Mouse (Mus musculus): ENCODE data around the gene Bckdha.
A peak's percentile ranks its signal among the peaks of the same experiment; 100 is the strongest.

Bckdha gene

GRCm38 (mm10) chr7:25658657-25659472 is at the start of gene Bckdha, which contains the start of gene Exosc5:
Gene Bckdha (minus strand): TSS chr7:25658981.
Gene Exosc5 (plus strand): TSS chr7:25659164.
- DNase-seq (ENCODE audit: low read depth in 1 of 2, low spot score in 2 of 2), result peak; percentile 98 to 99

- DNase-seq (ENCODE audit: low read depth in 1 of 2, low spot score in 2 of 2), result peak in 1 of 2 experiments; percentile 81
Observed at GRCm38 (mm10) chr7:25707581-25708292, 49.0 kb upstream of the Bckdha start.

- peak; percentile 64 to 76 for DNase-seq (ENCODE audit: low read depth in 1 of 2, low spot score in 2 of 2)
Observed at GRCm38 (mm10) chr7:25706578-25707170, 47.9 kb upstream of the Bckdha start.

GRCm38 (mm10) chr7:25705801-25706251 is 47.0 kb upstream of the Bckdha start:
- peak in 1 of 2 experiments; percentile 49 for DNase-seq (ENCODE audit: low read depth in 1 of 2, low spot score in 2 of 2)

- no peak for DNase-seq (ENCODE audit: low read depth in 1 of 2, low spot score in 2 of 2)
Observed at GRCm38 (mm10) chr7:25704716-25705364, 46.1 kb upstream of the Bckdha start.

GRCm38 (mm10) chr7:25703793-25704494 is 45.2 kb upstream of the Bckdha start:
- DNase-seq (ENCODE audit: low read depth in 1 of 2, low spot score in 2 of 2), result no peak

- no peak for DNase-seq (ENCODE audit: low read depth in 1 of 2, low spot score in 2 of 2)
Observed at GRCm38 (mm10) chr7:25702350-25702749, 43.6 kb upstream of the Bckdha start.

- DNase-seq (ENCODE audit: low read depth in 1 of 2, low spot score in 2 of 2), result no peak
Observed at GRCm38 (mm10) chr7:25700732-25701131, 42.0 kb upstream of the Bckdha start.

- DNase-seq (ENCODE audit: low read depth in 1 of 2, low spot score in 2 of 2), result no peak
Observed at GRCm38 (mm10) chr7:25699851-25700250, 41.1 kb upstream of the Bckdha start.

GRCm38 (mm10) chr7:25694104-25694503 is 35.3 kb upstream of the Bckdha start:
- DNase-seq (ENCODE audit: low read depth in 1 of 2, low spot score in 2 of 2), result no peak

GRCm38 (mm10) chr7:25690051-25690450 is 31.3 kb upstream of the Bckdha start:
- DNase-seq (ENCODE audit: low read depth in 1 of 2, low spot score in 2 of 2), result no peak

- no peak for DNase-seq (ENCODE audit: low read depth in 1 of 2, low spot score in 2 of 2)
Observed at GRCm38 (mm10) chr7:25689603-25690021, 30.8 kb upstream of the Bckdha start.

GRCm38 (mm10) chr7:25688810-25689586 is 30.2 kb upstream of the Bckdha start:
- peak; percentile 75 to 92 for DNase-seq (ENCODE audit: low read depth in 1 of 2, low spot score in 2 of 2)

GRCm38 (mm10) chr7:25687811-25688401 is 29.1 kb upstream of the Bckdha start:
- DNase-seq (ENCODE audit: low read depth in 1 of 2, low spot score in 2 of 2), result peak in 1 of 2 experiments; percentile 51

GRCm38 (mm10) chr7:25686680-25687531 is 28.1 kb upstream of the Bckdha start, which contains the start of gene Tgfb1:
Gene Tgfb1 (plus strand): TSS chr7:25687002.
- peak; percentile 46 to 82 for DNase-seq (ENCODE audit: low read depth in 1 of 2, low spot score in 2 of 2)

- DNase-seq (ENCODE audit: low read depth in 1 of 2, low spot score in 2 of 2), result no peak
Observed at GRCm38 (mm10) chr7:25685926-25686470, 27.2 kb upstream of the Bckdha start.

GRCm38 (mm10) chr7:25684659-25685058 is 25.9 kb upstream of the Bckdha start:
- no peak for DNase-seq (ENCODE audit: low read depth in 1 of 2, low spot score in 2 of 2)

All from monocyte, adult 2 months (primary cell).